Mouse (Mus musculus) hindbrain, embryonic 14.5 days (tissue): ENCODE measurements at regions not wholly inside any gene's neighbourhood (a gene's known extent, or its start where the extent isn't known, plus 50 kb on each side); places are given as distances from the start of the nearest gene placed in this dataset.

Experiments used
- ATAC-seq: fragments of 200-750 bp; cut with Nextera tagmentation; 2 replicates; pipeline ENCODE4 v1.8.0; 2017; ENCODE audit warnings: moderate number of reproducible peaks, mild to moderate bottlenecking, moderate TSS enrichment, moderate library complexity; ENCODE audit not compliant: low FRiP score
- DNase-seq: peaks from one replicate; pipeline ENCODE4 v3.0.0-alpha.2; 2015; ENCODE audit warnings: low spot score
- H3K27ac ChIP-seq: fragments of 300-500 bp; sonication (generic); 2 replicates; pipeline ENCODE4 v1.5.1; 2014; ENCODE audit warnings: mild to moderate bottlenecking, moderate library complexity
- H3K27me3 ChIP-seq: fragments of 300-500 bp; sonication (generic); 2 replicates; pipeline ENCODE4 v1.6.1; 2014; ENCODE audit warnings: mild to moderate bottlenecking, low read length, mixed read lengths; ENCODE audit not compliant: control insufficient read depth, insufficient read depth
- H3K36me3 ChIP-seq: fragments of 300-500 bp; sonication (generic); replicated peaks from 2 replicates; pipeline ENCODE4 v1.6.1; 2014; ENCODE audit not compliant: control insufficient read depth, insufficient read depth
- H3K4me1 ChIP-seq: fragments of 300-500 bp; sonication (generic); replicated peaks from 2 replicates; pipeline ENCODE4 v1.6.1; 2014; ENCODE audit warnings: antibody characterized with exemption, low read length, mixed read lengths; ENCODE audit not compliant: control insufficient read depth, insufficient read depth
- H3K4me2 ChIP-seq: fragments of 300-500 bp; sonication (generic); replicated peaks from 2 replicates; pipeline ENCODE4 v1.6.1; 2014; ENCODE audit warnings: mild to moderate bottlenecking, moderate library complexity
- H3K4me3 ChIP-seq: fragments of 300-500 bp; sonication (generic); replicated peaks from 2 replicates; pipeline ENCODE4 v1.5.1; 2014; ENCODE audit warnings: mild to moderate bottlenecking, low read length
- H3K9ac ChIP-seq: fragments of 300-500 bp; sonication (generic); 2 replicates; pipeline ENCODE4 v1.6.1; 2014
- H3K9me3 ChIP-seq: fragments of 300-500 bp; sonication (generic); 2 replicates; pipeline ENCODE4 v1.6.1; 2016; ENCODE audit warnings: low read length; ENCODE audit not compliant: control insufficient read depth
- WGBS: fragments of 180-500 bp; shearing (Covaris S2); extraction: QIAGEN DNeasy Blood & Tissue Kit; methylation state at CpG from one replicate; pipeline ENCODE4 v1.1.7; 2014; 5-methylcytosine and 5-hydroxymethylcytosine counted together

GRCm38 (mm10) chr11:111155023-111155422, 89.1 kb downstream of the Kcnj2 start:
- no peak for ATAC-seq
- no peak for DNase-seq
- Histone ChIP-seq H3K4me1 (no peaks in the 10 kb centered on the region), H3K4me3 (no peak overlapping the region), H3K27ac (no peak overlapping the region), H3K27me3 (no peaks in the 10 kb centered on the region), H3K36me3 (no peaks in the 10 kb centered on the region), H3K9ac (no peak overlapping the region), H3K4me2 (no peak overlapping the region), H3K9me3 (no peaks in the 10 kb centered on the region)
- WGBS, result 87% methylated on average over 7 of the region's 7 CpGs

GRCm38 (mm10) chr11:111155747-111156146, 89.8 kb downstream of the Kcnj2 start:
- no peak for DNase-seq
- Histone ChIP-seq H3K9ac (no peak overlapping the region), H3K27ac (no peak overlapping the region), H3K36me3 (no peaks in the 10 kb centered on the region), H3K4me3 (no peak overlapping the region), H3K4me2 (no peak overlapping the region), H3K27me3 (no peaks in the 10 kb centered on the region), H3K4me1 (no peaks in the 10 kb centered on the region), H3K9me3 (no peaks in the 10 kb centered on the region)
- WGBS, result 91% methylated on average over 7 of the region's 7 CpGs
- no peak for ATAC-seq

GRCm38 (mm10) chr11:111159299-111159698, 93.3 kb downstream of the Kcnj2 start:
- WGBS, result 83% methylated on average over 2 of the region's 2 CpGs
- Histone ChIP-seq H3K27ac (no peak overlapping the region), H3K4me3 (no peak overlapping the region), H3K4me1 (no peaks in the 10 kb centered on the region), H3K27me3 (no peaks in the 10 kb centered on the region), H3K9ac (no peak overlapping the region), H3K36me3 (no peaks in the 10 kb centered on the region), H3K9me3 (no peaks in the 10 kb centered on the region), H3K4me2 (no peak overlapping the region)
- DNase-seq, result no peak
- ATAC-seq, result no peak

GRCm38 (mm10) chr11:111164907-111165306, 98.9 kb downstream of the Kcnj2 start:
- Histone ChIP-seq H3K9ac (no peak overlapping the region), H3K36me3 (no peaks in the 10 kb centered on the region), H3K4me2 (no peak overlapping the region), H3K9me3 (no peaks in the 10 kb centered on the region), H3K27ac (no peak overlapping the region), H3K4me1 (no peaks in the 10 kb centered on the region), H3K27me3 (no peaks in the 10 kb centered on the region), H3K4me3 (no peak overlapping the region)
- DNase-seq (no peak), ATAC-seq (no peak)

DNA sequence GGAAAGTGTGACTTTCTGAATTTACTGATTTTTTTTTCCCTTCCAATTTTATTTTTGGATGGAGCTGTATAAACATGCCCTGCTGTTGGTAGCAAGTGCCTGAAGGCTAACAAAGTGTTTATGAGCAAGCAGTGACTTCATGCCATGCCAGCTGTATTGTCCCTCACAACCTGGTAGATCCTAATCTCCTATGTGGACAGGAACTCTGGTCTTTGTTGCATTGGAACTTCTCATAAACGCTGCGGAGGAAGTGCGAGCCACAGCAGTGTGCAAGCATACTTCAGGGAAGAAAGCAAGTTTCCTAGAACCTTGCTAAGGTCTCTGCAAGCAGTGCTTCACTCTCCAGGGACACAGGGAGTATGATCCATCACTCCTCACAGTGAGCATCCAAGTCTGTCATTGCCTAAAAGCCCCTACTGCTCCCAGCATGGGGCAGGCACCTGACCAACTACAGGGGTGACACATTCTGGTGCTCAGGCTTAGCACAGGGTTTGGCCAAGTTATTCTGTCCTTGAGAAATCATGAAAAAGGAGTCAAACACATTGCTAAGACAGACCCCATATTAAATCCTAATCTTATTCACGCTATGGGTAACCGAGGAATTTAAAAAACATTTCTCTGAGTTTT, 104.3 kb downstream of the Kcnj2 start:
- Histone ChIP-seq H3K9ac (no peak overlapping the region), H3K4me2 (no peak overlapping the region), H3K27ac (no peak overlapping the region), H3K4me1 (no peaks in the 10 kb centered on the region), H3K36me3 (no peaks in the 10 kb centered on the region), H3K9me3 (no peaks in the 10 kb centered on the region), H3K27me3 (no peaks in the 10 kb centered on the region), H3K4me3 (no peak overlapping the region)
- no peak for DNase-seq
- no peak for ATAC-seq
- WGBS, result 91% methylated on average over 5 of the region's 5 CpGs

- no peak overlapping the region for H3K9ac ChIP-seq
- no peak for ATAC-seq
- H3K27ac ChIP-seq, result no peak overlapping the region
- 88% methylated on average over 4 of the region's 4 CpGs for WGBS
- no peak for DNase-seq
- H3K9me3 ChIP-seq, result no peaks in the 10 kb centered on the region
- H3K27me3 ChIP-seq, result no peaks in the 10 kb centered on the region
- H3K4me1 ChIP-seq, result no peaks in the 10 kb centered on the region
- H3K4me3 ChIP-seq, result no peak overlapping the region
- no peaks in the 10 kb centered on the region for H3K36me3 ChIP-seq
- H3K4me2 ChIP-seq, result no peak overlapping the region
Observed at GRCm38 (mm10) chr11:111173525-111173924, 107.6 kb downstream of the Kcnj2 start.

DNA sequence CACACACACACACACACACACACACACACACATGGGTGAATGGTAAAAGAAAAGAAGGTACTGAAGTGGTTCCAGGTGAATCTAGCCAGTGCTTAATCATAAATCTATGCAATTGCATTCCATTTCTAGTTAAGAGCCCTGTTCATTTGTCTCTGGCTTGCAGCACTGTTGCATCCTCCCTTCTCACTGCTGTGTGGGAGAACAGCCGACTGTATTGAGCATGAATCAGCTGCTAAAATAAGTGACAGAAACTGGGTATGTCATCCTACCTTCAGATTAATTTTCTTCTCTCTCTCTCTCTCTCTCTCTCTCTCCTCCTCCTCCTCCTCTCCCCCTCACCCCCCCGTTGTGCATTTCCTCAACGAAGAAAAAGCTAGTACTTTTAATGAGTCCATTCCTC, 109.6 kb downstream of the Kcnj2 start:
- Histone ChIP-seq H3K9ac (no peak overlapping the region), H3K4me2 (no peak overlapping the region), H3K36me3 (no peaks in the 10 kb centered on the region), H3K4me3 (no peak overlapping the region), H3K27ac (no peak overlapping the region), H3K9me3 (no peaks in the 10 kb centered on the region), H3K27me3 (no peaks in the 10 kb centered on the region), H3K4me1 (no peaks in the 10 kb centered on the region)
- 79% methylated on average over 3 of the region's 3 CpGs for WGBS
- DNase-seq (no peak), ATAC-seq (no peak)

DNA sequence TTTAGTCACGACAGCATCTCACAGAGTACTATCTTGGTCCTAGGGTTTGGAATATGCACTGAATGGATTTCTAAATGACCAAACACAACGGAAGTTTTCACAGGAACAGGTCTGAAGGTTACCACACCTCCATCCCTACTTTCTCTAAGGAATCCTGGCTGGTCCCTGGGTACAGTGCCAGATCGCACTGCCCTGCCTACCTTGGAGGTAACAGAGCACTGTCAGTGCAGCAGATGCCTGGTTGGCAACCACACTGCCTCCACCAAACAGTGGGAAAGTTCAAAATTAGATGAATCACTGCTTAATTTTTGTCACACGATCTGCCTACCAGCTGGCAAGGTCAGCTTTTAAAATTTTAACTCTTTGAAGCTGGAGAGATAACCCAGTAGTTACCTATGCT, 111.6 kb downstream of the Kcnj2 start:
- Histone ChIP-seq H3K9me3 (no peaks in the 10 kb centered on the region), H3K4me1 (no peaks in the 10 kb centered on the region), H3K27ac (no peak overlapping the region), H3K4me2 (no peak overlapping the region), H3K9ac (no peak overlapping the region), H3K36me3 (no peaks in the 10 kb centered on the region), H3K27me3 (no peaks in the 10 kb centered on the region), H3K4me3 (no peak overlapping the region)
- 83% methylated on average over 4 of the region's 4 CpGs for WGBS
- DNase-seq (no peak), ATAC-seq (no peak)

GRCm38 (mm10) chr11:111197422-111197821, 131.5 kb downstream of the Kcnj2 start:
- no peak for DNase-seq
- H3K27ac ChIP-seq, result no peak overlapping the region
- H3K4me2 ChIP-seq, result no peak overlapping the region
- H3K36me3 ChIP-seq, result no peaks in the 10 kb centered on the region
- no peak overlapping the region for H3K9ac ChIP-seq
- no peaks in the 10 kb centered on the region for H3K4me1 ChIP-seq
- no peak for ATAC-seq
- H3K9me3 ChIP-seq, result no peaks in the 10 kb centered on the region
- H3K4me3 ChIP-seq, result no peak overlapping the region
- H3K27me3 ChIP-seq, result no peaks in the 10 kb centered on the region
- 81% methylated on average over 4 of the region's 4 CpGs for WGBS

DNA sequence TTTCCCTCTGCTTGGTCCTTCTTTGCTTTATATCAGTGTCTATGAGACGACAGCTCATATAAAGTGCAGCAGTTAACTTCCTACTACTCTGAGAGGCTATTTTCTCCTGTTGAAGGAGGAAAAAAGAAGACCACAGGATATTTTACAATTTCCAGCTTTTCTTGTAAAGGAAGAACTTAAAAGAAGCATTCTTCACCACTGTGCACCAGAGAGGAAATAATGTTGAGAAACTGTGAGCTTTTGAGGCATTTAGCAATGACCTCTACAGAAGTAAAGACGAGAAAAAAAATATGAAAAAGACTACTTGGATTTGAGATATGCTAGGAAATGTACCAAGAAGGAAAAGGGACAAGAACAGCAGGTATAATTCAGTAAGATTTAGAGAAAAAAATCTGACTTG, 134.5 kb downstream of the Kcnj2 start:
- 71% methylated on average over 2 of the region's 2 CpGs for WGBS
- H3K27ac ChIP-seq, result no peak overlapping the region

More for the DNA sequence above, 134.5 kb downstream of the Kcnj2 start:
- DNase-seq (no peak), ATAC-seq (no peak)
- Histone ChIP-seq H3K36me3 (no peaks in the 10 kb centered on the region), H3K4me1 (no peaks in the 10 kb centered on the region), H3K9ac (no peak overlapping the region), H3K9me3 (no peaks in the 10 kb centered on the region), H3K4me2 (no peak overlapping the region), H3K4me3 (no peak overlapping the region), H3K27me3 (no peaks in the 10 kb centered on the region)
